Mouse (Mus musculus): ENCODE measurements around the gene Kcns1.
"Not testable (repeated sequence)": the region's sequence is repeated elsewhere in the genome, so short reads cannot be mapped to it uniquely, and the experiment has no call there.

Gene Kcns1

GRCm38 (mm10) chr2:164170902-164171301, at the start of gene Kcns1:
Gene Kcns1 (minus strand): TSS chr2:164171113.
- in situ Hi-C loops (cut with MboI; ENCODE audit: low sequenced_read_pairs), result no loop called here

- in situ Hi-C loops (cut with MboI; ENCODE audit: low sequenced_read_pairs), result no loop called here
These were observed 48.4 kb upstream of the Kcns1 start for GRCm38 (mm10) chr2:164219295-164219694.

- in situ Hi-C loops (cut with MboI; ENCODE audit: low sequenced_read_pairs), result no loop called here
These were observed 41.8 kb upstream of the Kcns1 start for GRCm38 (mm10) chr2:164212711-164213110.

GRCm38 (mm10) chr2:164210892-164211291, 40.0 kb upstream of the Kcns1 start:
- in situ Hi-C loops (cut with MboI; ENCODE audit: low sequenced_read_pairs), result no loop called here

GRCm38 (mm10) chr2:164206676-164207075, 35.8 kb upstream of the Kcns1 start:
- in situ Hi-C loops (cut with MboI; ENCODE audit: low sequenced_read_pairs), result no loop called here

GRCm38 (mm10) chr2:164206011-164206410, 35.1 kb upstream of the Kcns1 start:
- in situ Hi-C loops (cut with MboI; ENCODE audit: low sequenced_read_pairs), result not testable (repeated sequence)

- in situ Hi-C loops (cut with MboI; ENCODE audit: low sequenced_read_pairs), result no loop called here
These were observed 28.9 kb upstream of the Kcns1 start, which contains the start of gene Wfdc15a for GRCm38 (mm10) chr2:164199626-164200327. Gene Wfdc15a (minus strand): TSS chr2:164200130.

- in situ Hi-C loops (cut with MboI; ENCODE audit: low sequenced_read_pairs), result no loop called here
These were observed 25.7 kb upstream of the Kcns1 start for GRCm38 (mm10) chr2:164196700-164196990.

- in situ Hi-C loops (cut with MboI; ENCODE audit: low sequenced_read_pairs), result no loop called here
These were observed 25.2 kb upstream of the Kcns1 start for GRCm38 (mm10) chr2:164195971-164196699.

GRCm38 (mm10) chr2:164194959-164195630, 24.2 kb upstream of the Kcns1 start:
- in situ Hi-C loops (cut with MboI; ENCODE audit: low sequenced_read_pairs), result no loop called here

- in situ Hi-C loops (cut with MboI; ENCODE audit: low sequenced_read_pairs), result no loop called here
These were observed 21.4 kb upstream of the Kcns1 start for GRCm38 (mm10) chr2:164192279-164192678.

GRCm38 (mm10) chr2:164190576-164190975, 19.7 kb upstream of the Kcns1 start, which contains the start of gene Wfdc12:
Gene Wfdc12 (minus strand): TSS chr2:164190608.
- in situ Hi-C loops (cut with MboI; ENCODE audit: low sequenced_read_pairs), result no loop called here

GRCm38 (mm10) chr2:164188722-164189121, 17.8 kb upstream of the Kcns1 start:
- in situ Hi-C loops (cut with MboI; ENCODE audit: low sequenced_read_pairs), result no loop called here

GRCm38 (mm10) chr2:164184145-164184719, 13.3 kb upstream of the Kcns1 start:
- in situ Hi-C loops (cut with MboI; ENCODE audit: low sequenced_read_pairs), result no loop called here

- in situ Hi-C loops (cut with MboI; ENCODE audit: low sequenced_read_pairs), result no loop called here
These were observed 12.4 kb upstream of the Kcns1 start for GRCm38 (mm10) chr2:164183340-164183739.

GRCm38 (mm10) chr2:164182692-164183255, 11.9 kb upstream of the Kcns1 start, which contains the start of gene Wfdc5:
Gene Wfdc5 (minus strand): TSS chr2:164182742.
- in situ Hi-C loops (cut with MboI; ENCODE audit: low sequenced_read_pairs), result no loop called here

GRCm38 (mm10) chr2:164180770-164181169, 9.9 kb upstream of the Kcns1 start:
- in situ Hi-C loops (cut with MboI; ENCODE audit: low sequenced_read_pairs), result no loop called here

GRCm38 (mm10) chr2:164180124-164180523, 9.2 kb upstream of the Kcns1 start:
- in situ Hi-C loops (cut with MboI; ENCODE audit: low sequenced_read_pairs), result no loop called here

- in situ Hi-C loops (cut with MboI; ENCODE audit: low sequenced_read_pairs), result no loop called here
These were observed 6.9 kb upstream of the Kcns1 start for GRCm38 (mm10) chr2:164177831-164178230.

- in situ Hi-C loops (cut with MboI; ENCODE audit: low sequenced_read_pairs), result no loop called here
These were observed 4.9 kb upstream of the Kcns1 start for GRCm38 (mm10) chr2:164175850-164176249.

Measured in CH12F3 (cell line).